Mouse (Mus musculus) spleen, adult 2 months (tissue): ENCODE measurements at regions not wholly inside any gene's neighbourhood (a gene's known extent, or its start where the extent isn't known, plus 50 kb on each side); places are given as distances from the start of the nearest gene placed in this dataset.

Source experiments
- CTCF ChIP-seq: fragments of 200-500 bp; IDR thresholded peaks from 2 replicates; pipeline ENCODE4 v1.5.1; 2011; ENCODE audit warnings: mild to moderate bottlenecking, inconsistent platforms; ENCODE audit not compliant: insufficient read depth, insufficient read length, insufficient replicate concordance; ENCODE audit errors: extremely low read depth
- POLR2A ChIP-seq: fragments of 200-500 bp; IDR thresholded peaks from 2 replicates; pipeline ENCODE4 v1.6.1; 2011; ENCODE audit warnings: low read depth, low read length, inconsistent platforms

DNA sequence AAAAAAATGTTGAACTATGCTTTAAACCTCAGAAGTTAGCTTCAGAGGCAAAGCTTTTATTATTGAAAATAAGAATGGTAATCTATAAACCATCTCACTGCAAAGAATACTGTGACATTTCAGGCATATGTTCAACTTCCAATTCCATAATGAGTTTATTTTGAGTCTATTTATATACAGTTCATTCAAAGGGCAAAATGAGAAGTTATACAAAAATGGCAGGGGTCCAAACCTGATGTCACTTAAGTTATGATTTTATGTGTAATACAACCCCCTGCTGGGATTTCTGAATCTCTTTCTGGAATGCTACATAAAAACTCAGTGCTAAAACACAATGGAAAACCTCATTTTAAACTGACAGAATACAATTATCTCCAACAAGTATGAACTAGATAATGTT, 184.0 kb downstream of the 1700017N19Rik start:
- TF ChIP-seq CTCF = no peak
- no peak for TF ChIP-seq POLR2A
